Mouse (Mus musculus): ENCODE measurements at regions not wholly inside any gene's neighbourhood (a gene's known extent, or its start where the extent isn't known, plus 50 kb on each side); places are given as distances from the start of the nearest gene placed in this dataset.

DNA sequence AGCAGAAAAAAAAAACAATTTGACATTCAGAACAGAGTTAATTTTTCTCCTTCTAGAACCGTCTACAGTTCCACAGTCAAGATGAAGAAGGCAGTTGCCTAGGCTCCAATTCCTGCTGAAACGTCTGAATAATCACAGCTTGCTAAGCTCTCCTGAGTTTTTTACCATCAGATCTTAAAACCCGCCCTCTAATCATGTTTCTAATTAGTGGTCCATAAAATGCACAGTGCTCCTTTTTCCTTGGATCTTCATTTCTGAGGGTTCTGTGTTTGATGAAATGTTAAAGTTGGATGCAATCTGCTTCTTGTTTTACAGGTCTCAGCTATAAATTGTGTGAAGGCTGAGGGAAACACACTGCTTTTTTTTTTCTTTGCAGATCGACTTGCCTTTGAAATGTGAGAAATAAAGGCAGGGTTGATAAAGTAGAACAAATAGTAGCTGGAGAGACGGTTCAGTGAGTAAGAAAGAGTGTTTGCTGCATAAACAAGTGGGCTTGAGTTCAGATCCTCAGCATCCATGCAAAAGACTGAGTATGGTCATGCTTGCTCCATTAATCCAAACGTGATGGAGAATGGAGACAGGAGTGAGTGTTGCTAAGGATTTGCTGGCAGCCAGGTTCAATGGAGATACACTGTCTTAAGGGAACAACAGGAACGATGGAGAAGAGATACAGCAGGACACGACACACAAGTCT, 499.3 kb downstream of the Nuf2 start:
- no peak for TF ChIP-seq CTCF (IDR thresholded peaks at IDR 0.05; ENCODE audit: low read depth, low read length)
- TF ChIP-seq POLR2A (IDR thresholded peaks at IDR 0.05; ENCODE audit: borderline replicate concordance, low read depth, low read length), result no peak
